Mouse (Mus musculus): ENCODE measurements at regions not wholly inside any gene's neighbourhood (a gene's known extent, or its start where the extent isn't known, plus 50 kb on each side); places are given as distances from the start of the nearest gene placed in this dataset.
A peak's percentile ranks its signal among the peaks of the same experiment; 100 is the strongest.
"Not testable (repeated sequence)": the region's sequence is repeated elsewhere in the genome, so short reads cannot be mapped to it uniquely, and the experiment has no call there.

- WGBS = 51% methylated on average over 1 of the region's 1 CpGs
These were observed 209.1 kb upstream of the Gap43 start for GRCm38 (mm10) chr16:42549591-42549990.

GRCm38 (mm10) chr16:42546229-42547163 lies 206.0 kb upstream of the Gap43 start:
- Histone ChIP-seq H3K4me2 (ENCODE audit: low read depth, severe bottlenecking) (no peak overlapping the region), H3K9ac (ENCODE audit: low read length) (no peak overlapping the region), H3K4me1 (ENCODE audit: control insufficient read depth, insufficient read depth, low read length) (no peaks in the 10 kb centered on the region), H3K4me3 (ENCODE audit: low read depth, low read length) (no peak overlapping the region), H3K36me3 (ENCODE audit: control insufficient read depth, insufficient read depth, low read length) (no peaks in the 10 kb centered on the region), H3K27ac (replicated peaks; ENCODE audit: low read depth, low read length) (no peak overlapping the region), H3K27me3 (ENCODE audit: control insufficient read depth, insufficient read depth, low read length) (no peaks in the 10 kb centered on the region), H3K9me3 (ENCODE audit: control insufficient read depth, low read length) (no peaks in the 10 kb centered on the region)
- WGBS = 55% methylated on average over 14 of the region's 14 CpGs
- no peak for DNase-seq (ENCODE audit: low spot score)
- peak; percentile 41; the same call in 1 of the 2 replicates for ATAC-seq (ENCODE audit: insufficient number of reproducible peaks, low FRiP score, low TSS enrichment, low read depth)

More at GRCm38 (mm10) chr16:42549591-42549990, 209.1 kb upstream of the Gap43 start:
- Histone ChIP-seq H3K27me3 (ENCODE audit: control insufficient read depth, insufficient read depth, low read length) (no peaks in the 10 kb centered on the region), H3K4me3 (ENCODE audit: low read depth, low read length) (no peak overlapping the region), H3K9me3 (ENCODE audit: control insufficient read depth, low read length) (no peaks in the 10 kb centered on the region), H3K36me3 (ENCODE audit: control insufficient read depth, insufficient read depth, low read length) (no peaks in the 10 kb centered on the region), H3K4me2 (ENCODE audit: low read depth, severe bottlenecking) (no peak overlapping the region), H3K4me1 (ENCODE audit: control insufficient read depth, insufficient read depth, low read length) (no peaks in the 10 kb centered on the region), H3K9ac (ENCODE audit: low read length) (no peak overlapping the region), H3K27ac (replicated peaks; ENCODE audit: low read depth, low read length) (no peak overlapping the region)
- ATAC-seq (ENCODE audit: insufficient number of reproducible peaks, low FRiP score, low TSS enrichment, low read depth) (no peak; the same call in 1 of the 2 replicates), DNase-seq (ENCODE audit: low spot score) (peak; percentile 29)

GRCm38 (mm10) chr16:42517321-42517720 lies 176.9 kb upstream of the Gap43 start:
- Histone ChIP-seq H3K9ac (ENCODE audit: low read length) (no peak overlapping the region), H3K4me2 (ENCODE audit: low read depth, severe bottlenecking) (no peak overlapping the region), H3K27me3 (ENCODE audit: control insufficient read depth, insufficient read depth, low read length) (no peaks in the 10 kb centered on the region), H3K4me3 (ENCODE audit: low read depth, low read length) (no peak overlapping the region), H3K36me3 (ENCODE audit: control insufficient read depth, insufficient read depth, low read length) (no peaks in the 10 kb centered on the region), H3K9me3 (ENCODE audit: control insufficient read depth, low read length) (no peaks in the 10 kb centered on the region), H3K4me1 (ENCODE audit: control insufficient read depth, insufficient read depth, low read length) (no peaks in the 10 kb centered on the region), H3K27ac (replicated peaks; ENCODE audit: low read depth, low read length) (no peak overlapping the region)
- 76% methylated on average over 4 of the region's 4 CpGs for WGBS
- DNase-seq (ENCODE audit: low spot score) = no peak
- no peak for ATAC-seq (ENCODE audit: insufficient number of reproducible peaks, low FRiP score, low TSS enrichment, low read depth)

GRCm38 (mm10) chr16:42515929-42516328 lies 175.5 kb upstream of the Gap43 start:
- Histone ChIP-seq H3K9me3 (ENCODE audit: control insufficient read depth, low read length) (no peaks in the 10 kb centered on the region), H3K27ac (replicated peaks; ENCODE audit: low read depth, low read length) (no peak overlapping the region), H3K27me3 (ENCODE audit: control insufficient read depth, insufficient read depth, low read length) (no peaks in the 10 kb centered on the region), H3K4me1 (ENCODE audit: control insufficient read depth, insufficient read depth, low read length) (no peaks in the 10 kb centered on the region), H3K4me3 (ENCODE audit: low read depth, low read length) (no peak overlapping the region), H3K36me3 (ENCODE audit: control insufficient read depth, insufficient read depth, low read length) (no peaks in the 10 kb centered on the region), H3K9ac (ENCODE audit: low read length) (no peak overlapping the region), H3K4me2 (ENCODE audit: low read depth, severe bottlenecking) (no peak overlapping the region)
- DNase-seq (ENCODE audit: low spot score) (no peak), ATAC-seq (ENCODE audit: insufficient number of reproducible peaks, low FRiP score, low TSS enrichment, low read depth) (no peak)
- WGBS = 51% methylated on average over 3 of the region's 3 CpGs

- H3K27me3 ChIP-seq (ENCODE audit: control insufficient read depth, insufficient read depth, low read length) = no peaks in the 10 kb centered on the region
- no peak for DNase-seq (ENCODE audit: low spot score)
- WGBS = 73% methylated on average over 9 of the region's 9 CpGs
These were observed 164.7 kb upstream of the Gap43 start for GRCm38 (mm10) chr16:42505107-42505506.

GRCm38 (mm10) chr16:42501713-42502112 lies 161.3 kb upstream of the Gap43 start:
- 90% methylated on average over 2 of the region's 2 CpGs for WGBS
- no peak overlapping the region for H3K27ac ChIP-seq (replicated peaks; ENCODE audit: low read depth, low read length)
- H3K36me3 ChIP-seq (ENCODE audit: control insufficient read depth, insufficient read depth, low read length) = no peaks in the 10 kb centered on the region
- no peak overlapping the region for H3K9ac ChIP-seq (ENCODE audit: low read length)
- no peak overlapping the region for H3K4me3 ChIP-seq (ENCODE audit: low read depth, low read length)
- no peak overlapping the region for H3K4me2 ChIP-seq (ENCODE audit: low read depth, severe bottlenecking)
- no peaks in the 10 kb centered on the region for H3K9me3 ChIP-seq (ENCODE audit: control insufficient read depth, low read length)
- DNase-seq (ENCODE audit: low spot score) (no peak), ATAC-seq (ENCODE audit: insufficient number of reproducible peaks, low FRiP score, low TSS enrichment, low read depth) (no peak)
- no peaks in the 10 kb centered on the region for H3K4me1 ChIP-seq (ENCODE audit: control insufficient read depth, insufficient read depth, low read length)
- H3K27me3 ChIP-seq (ENCODE audit: control insufficient read depth, insufficient read depth, low read length) = no peaks in the 10 kb centered on the region

More at GRCm38 (mm10) chr16:42505107-42505506, 164.7 kb upstream of the Gap43 start:
- Histone ChIP-seq H3K4me2 (ENCODE audit: low read depth, severe bottlenecking) (no peak overlapping the region), H3K4me3 (ENCODE audit: low read depth, low read length) (no peak overlapping the region), H3K4me1 (ENCODE audit: control insufficient read depth, insufficient read depth, low read length) (no peaks in the 10 kb centered on the region), H3K27ac (replicated peaks; ENCODE audit: low read depth, low read length) (no peak overlapping the region), H3K9me3 (ENCODE audit: control insufficient read depth, low read length) (no peaks in the 10 kb centered on the region), H3K36me3 (ENCODE audit: control insufficient read depth, insufficient read depth, low read length) (no peaks in the 10 kb centered on the region), H3K9ac (ENCODE audit: low read length) (no peak overlapping the region)
- ATAC-seq (ENCODE audit: insufficient number of reproducible peaks, low FRiP score, low TSS enrichment, low read depth) = no peak

- H3K4me1 ChIP-seq (ENCODE audit: control insufficient read depth, insufficient read depth, low read length); H3K27ac ChIP-seq (replicated peaks; ENCODE audit: low read depth, low read length); ATAC-seq (ENCODE audit: insufficient number of reproducible peaks, low FRiP score, low TSS enrichment, low read depth); H3K9me3 ChIP-seq (ENCODE audit: control insufficient read depth, low read length); H3K27me3 ChIP-seq (ENCODE audit: control insufficient read depth, insufficient read depth, low read length); H3K36me3 ChIP-seq (ENCODE audit: control insufficient read depth, insufficient read depth, low read length); H3K4me2 ChIP-seq (ENCODE audit: low read depth, severe bottlenecking); H3K9ac ChIP-seq (ENCODE audit: low read length); DNase-seq (ENCODE audit: low spot score); H3K4me3 ChIP-seq (ENCODE audit: low read depth, low read length): not testable (repeated sequence)
- WGBS = 42% methylated on average over 3 of the region's 3 CpGs
These were observed 160.7 kb upstream of the Gap43 start for GRCm38 (mm10) chr16:42501109-42501508.

GRCm38 (mm10) chr16:42499514-42499913 lies 159.1 kb upstream of the Gap43 start:
- H3K4me2 ChIP-seq (ENCODE audit: low read depth, severe bottlenecking) = no peak overlapping the region
- H3K9me3 ChIP-seq (ENCODE audit: control insufficient read depth, low read length) = no peaks in the 10 kb centered on the region
- no peaks in the 10 kb centered on the region for H3K27me3 ChIP-seq (ENCODE audit: control insufficient read depth, insufficient read depth, low read length)
- no peaks in the 10 kb centered on the region for H3K36me3 ChIP-seq (ENCODE audit: control insufficient read depth, insufficient read depth, low read length)
- H3K9ac ChIP-seq (ENCODE audit: low read length) = no peak overlapping the region
- no peak overlapping the region for H3K27ac ChIP-seq (replicated peaks; ENCODE audit: low read depth, low read length)
- no peak overlapping the region for H3K4me3 ChIP-seq (ENCODE audit: low read depth, low read length)
- WGBS = 94% methylated on average over 6 of the region's 6 CpGs
- DNase-seq (ENCODE audit: low spot score) (no peak), ATAC-seq (ENCODE audit: insufficient number of reproducible peaks, low FRiP score, low TSS enrichment, low read depth) (no peak)
- H3K4me1 ChIP-seq (ENCODE audit: control insufficient read depth, insufficient read depth, low read length) = no peaks in the 10 kb centered on the region
